Comparison of ENCODE assay signal across 8 mouse cellular contexts in genomic region chr13:34814161-34815056, GRCm38 (mm10).
DNase-seq lines count a peak whose midpoint lies in the region; ATAC-seq lines count a peak whose summit lies in the region.

No protein-coding gene starts in this region.

- H3K36me3 ChIP-seq in midbrain, embryonic 12.5 days = no peaks in the 10 kb centered on the region

- H3K27me3 ChIP-seq in midbrain, embryonic 12.5 days = no peaks in the 10 kb centered on the region

- peak overlapping the region; percentile 32 for H3K4me2 ChIP-seq in midbrain, embryonic 12.5 days (replicated peaks)

- H3K4me3 ChIP-seq in midbrain, embryonic 12.5 days = no peak overlapping the region

- peaks cover 27% of the 10 kb centered on the region for H3K4me1 ChIP-seq in midbrain, embryonic 12.5 days

- H3K9ac ChIP-seq in midbrain, embryonic 12.5 days (replicated peaks) = 0 out of 2 replicates have a peak overlapping the region, but pooled peaks have one; percentile 12

- DNase-seq in cerebellum, postnatal 10 days = peak; percentile 82 to 90
- peak; percentile 64 for DNase-seq in brain, adult 2 months (ENCODE audit: low read depth, low spot score)
- peak; percentile 26 to 59 for DNase-seq in gastrocnemius, postnatal 4 days (ENCODE audit: low spot score in 2 of 2)
- DNase-seq in layer of hippocampus, postnatal 14 days (ENCODE audit: low spot score in 2 of 2) = peak; percentile 51 to 70
- no peak for DNase-seq in thymus, adult 18-20 months
- DNase-seq in spleen, adult 12 weeks (ENCODE audit: low spot score) = no peak

- peak overlapping the region; percentile 95 for H3K27ac ChIP-seq in midbrain, embryonic 12.5 days (replicated peaks)

- no peak for ATAC-seq in cerebellum, adult (ENCODE audit: insufficient number of reproducible peaks, low FRiP score, low TSS enrichment)
- peak; percentile 97 for ATAC-seq in midbrain, embryonic 12.5 days (ENCODE audit: low FRiP score, low read depth)

- 12% methylated on average over 18 of the region's 18 CpGs for WGBS in midbrain, embryonic 12.5 days

- peaks cover 6% of the 10 kb centered on the region for H3K9me3 ChIP-seq in midbrain, embryonic 12.5 days

Comparison
In these comparisons a context has a peak if more than half of its experiments do, and no peak if none do; other contexts are left out.
1. DNase-seq: peak in cerebellum, postnatal 10 days (2 of 2), brain, adult 2 months (single experiment), gastrocnemius, postnatal 4 days (2 of 2) and layer of hippocampus, postnatal 14 days (2 of 2); none in thymus, adult 18-20 months (0 of 2) and spleen, adult 12 weeks (single experiment).